Mouse (Mus musculus): ENCODE measurements around the gene Rhbdl1.
A peak's percentile ranks its signal among the peaks of the same experiment; 100 is the strongest.
"Not testable (repeated sequence)": the region's sequence is repeated elsewhere in the genome, so short reads cannot be mapped to it uniquely, and the experiment has no call there.

Rhbdl1 gene

DNA sequence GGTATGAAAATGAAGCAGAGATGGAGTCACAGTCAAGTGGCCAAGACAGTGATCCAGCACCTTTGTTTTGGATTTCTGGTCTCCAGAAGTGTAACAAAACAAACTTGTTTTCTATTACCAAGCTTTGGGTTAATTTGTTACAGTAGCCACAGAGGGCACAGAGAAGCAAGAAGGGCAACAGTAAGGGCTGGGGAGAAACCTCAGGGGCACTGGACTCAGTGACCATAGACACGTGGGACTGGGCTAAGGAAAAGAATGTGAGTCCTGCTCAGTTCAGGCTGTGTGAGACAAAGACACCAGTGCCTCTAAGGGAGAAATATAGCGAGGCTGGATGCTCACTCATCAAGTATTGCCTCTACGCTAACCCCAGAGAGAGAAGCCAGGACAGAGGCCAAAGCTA, 35.6 kb upstream of the Rhbdl1 start:
- no peak for DNase-seq (ENCODE audit: low spot score in 2 of 2)

DNA sequence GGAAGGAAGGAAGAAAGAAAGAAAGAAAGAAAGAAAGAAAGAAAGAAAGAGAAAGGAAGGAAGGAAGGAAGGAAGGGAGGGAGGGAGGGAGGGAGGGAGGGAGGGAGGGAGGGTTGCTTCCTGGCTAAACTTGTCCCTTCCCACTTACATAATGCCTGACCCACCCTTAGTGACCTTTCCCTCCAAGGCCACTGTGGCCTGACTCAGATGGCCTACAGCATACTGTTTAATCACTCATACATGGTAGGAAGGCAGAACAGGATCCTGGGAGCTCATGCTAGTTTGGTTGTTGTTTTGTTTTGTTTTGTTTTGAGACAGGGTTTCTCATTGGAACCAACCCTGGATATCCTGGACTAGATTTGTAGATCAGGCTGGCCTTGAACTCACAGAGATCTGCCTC, 34.5 kb upstream of the Rhbdl1 start:
- DNase-seq (ENCODE audit: low spot score in 2 of 2) = not testable (repeated sequence)

DNA sequence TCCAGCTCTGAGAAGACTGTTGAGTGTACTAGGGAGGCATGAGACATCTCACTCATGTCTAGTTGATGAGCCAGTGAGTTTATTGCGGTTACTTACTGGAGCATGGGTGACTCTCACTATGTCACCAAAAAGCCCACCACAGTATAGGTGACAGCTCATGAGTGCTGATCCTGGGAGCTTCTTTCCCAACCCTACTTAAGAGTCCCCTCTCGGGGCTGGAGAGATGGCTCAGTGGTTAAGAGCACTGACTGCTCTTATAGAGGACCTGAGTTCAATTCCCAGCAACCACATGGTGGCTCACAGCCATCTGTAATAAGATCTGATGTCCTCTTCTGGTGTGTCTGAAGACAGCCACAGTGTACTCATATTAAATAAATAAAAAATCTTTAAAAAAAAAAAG, 32.9 kb upstream of the Rhbdl1 start:
- DNase-seq (ENCODE audit: low spot score in 2 of 2) = no peak

DNA sequence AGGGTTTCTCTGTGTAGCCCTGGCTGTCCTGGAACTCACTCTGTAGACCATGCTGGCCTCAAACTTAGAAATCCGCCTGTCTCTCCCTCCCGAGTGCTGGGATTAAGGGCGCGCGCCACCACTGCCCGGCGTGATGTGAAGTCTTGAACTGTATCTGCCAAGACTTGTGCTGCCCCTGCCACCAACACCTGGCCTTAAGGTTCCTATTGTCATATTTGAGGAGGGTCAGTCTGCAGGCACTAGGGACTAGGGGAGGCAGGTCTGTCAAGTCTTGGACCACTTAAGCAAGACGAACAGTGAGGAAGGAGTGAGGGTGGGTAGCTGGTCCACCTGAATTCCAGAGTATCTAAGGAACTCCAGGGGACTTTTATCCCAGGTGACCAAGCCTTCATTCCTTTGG, 32.4 kb upstream of the Rhbdl1 start:
- no peak for DNase-seq (ENCODE audit: low spot score in 2 of 2)

DNA sequence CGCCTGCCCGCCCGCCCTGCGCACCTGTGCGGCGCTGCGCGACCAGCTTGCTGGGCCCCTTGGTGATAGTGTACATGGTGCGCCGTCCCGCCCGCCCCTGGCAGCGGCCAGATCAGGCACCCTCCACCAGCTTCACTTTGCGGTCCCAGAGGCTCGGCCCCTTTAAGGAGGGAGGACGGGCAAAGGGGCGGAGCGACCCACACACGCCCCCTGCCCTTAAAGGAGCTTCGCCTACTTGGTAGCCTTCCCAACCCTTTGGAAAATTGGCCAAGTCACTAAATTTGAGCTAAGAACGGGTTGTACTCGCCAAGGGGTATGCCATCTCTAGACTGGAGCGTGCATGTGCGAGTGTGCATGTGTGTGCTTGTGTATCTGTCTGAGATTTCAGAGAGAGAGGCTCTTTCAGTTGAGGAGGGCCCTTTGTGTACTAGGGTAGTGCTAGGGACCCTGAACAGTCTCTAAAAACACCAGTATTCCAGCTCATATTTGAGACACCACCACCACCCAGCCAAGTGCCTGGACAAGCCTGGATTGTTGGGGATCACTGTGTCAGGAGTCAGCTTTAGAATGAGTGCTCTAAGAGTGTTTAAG, 31.6 kb upstream of the Rhbdl1 start, which contains the start of gene Mcrip2:
Gene Mcrip2, minus strand, starts transcription at position 164 of the 591 bp plus-strand sequence.
- peak; percentile 65 to 77 for DNase-seq (ENCODE audit: low spot score in 2 of 2)

DNA sequence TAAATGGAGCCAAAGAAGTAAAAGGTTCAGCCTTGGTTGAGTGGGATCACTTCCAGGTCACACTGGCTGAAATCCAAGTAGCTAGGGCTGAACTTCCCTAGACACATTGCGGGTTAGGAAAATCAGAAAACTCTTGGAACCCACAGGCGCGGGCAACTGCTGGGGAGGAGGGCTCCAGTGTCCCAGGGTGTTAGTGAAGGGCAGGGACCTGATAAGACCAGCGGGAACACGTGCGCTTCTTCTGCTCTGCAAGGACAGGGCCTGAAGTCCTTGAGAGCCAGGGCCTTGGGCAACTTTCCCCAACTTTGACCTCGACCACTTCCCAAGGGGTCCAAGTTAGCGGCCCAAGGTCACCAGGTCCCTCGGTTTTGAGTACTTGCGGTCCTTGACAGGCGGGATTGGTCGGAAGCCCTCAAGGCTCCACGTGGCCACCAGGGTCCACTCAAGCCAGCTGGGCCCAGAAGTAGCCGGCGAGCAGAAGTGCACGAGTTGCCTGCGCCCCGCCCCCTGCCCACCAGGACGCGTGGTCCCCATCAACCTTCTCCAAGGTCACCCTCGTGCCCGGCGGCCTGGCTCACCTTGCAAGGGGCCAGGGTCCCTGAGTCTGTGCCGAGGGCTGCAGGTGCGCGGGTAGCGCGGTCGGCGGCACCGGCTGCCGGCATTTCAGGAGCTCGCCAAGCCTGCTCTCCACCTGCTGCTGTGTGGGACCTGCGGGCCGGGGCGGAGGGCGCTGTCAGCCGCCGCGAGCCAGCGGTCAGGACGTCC, 30.9 kb upstream of the Rhbdl1 start:
- DNase-seq (ENCODE audit: low spot score in 2 of 2) = peak in 1 of 2 experiments; percentile 74

DNA sequence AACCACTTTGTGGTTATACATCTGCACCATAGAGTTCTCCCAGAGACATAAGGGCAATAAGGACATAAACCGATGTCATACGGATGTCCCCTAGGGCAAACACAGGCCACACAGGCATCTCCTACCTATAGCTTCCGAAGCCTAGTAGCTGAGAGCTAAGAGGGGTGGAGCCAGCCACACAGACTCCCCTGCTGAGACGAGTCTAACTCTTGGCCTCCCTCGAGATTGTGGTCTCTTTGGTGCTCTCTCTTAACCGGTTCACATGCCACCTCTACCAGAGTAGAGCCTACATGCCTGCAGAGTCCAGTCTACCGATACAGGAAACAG, 30.4 kb upstream of the Rhbdl1 start:
- DNase-seq (ENCODE audit: low spot score in 2 of 2) = no peak

DNA sequence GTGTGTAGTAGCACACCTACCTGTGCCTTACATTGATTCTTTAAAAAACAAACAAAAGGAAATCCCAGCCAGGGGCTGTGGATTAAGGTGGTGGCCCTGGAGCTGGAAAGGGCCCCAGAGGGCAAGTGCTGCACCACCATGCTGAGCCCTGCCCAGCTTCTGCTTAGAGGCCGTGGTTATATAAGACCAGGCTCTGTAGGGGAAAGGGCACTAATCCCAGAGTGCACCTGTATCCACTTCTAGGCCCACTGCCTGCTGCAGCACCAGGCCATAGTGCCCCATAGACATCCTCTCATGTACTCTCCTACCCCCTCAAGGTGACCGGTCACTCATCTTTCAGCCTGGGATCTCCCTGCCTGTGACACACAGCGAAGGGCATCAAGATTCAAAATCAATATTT, 29.1 kb upstream of the Rhbdl1 start:
- no peak for DNase-seq (ENCODE audit: low spot score in 2 of 2)

DNA sequence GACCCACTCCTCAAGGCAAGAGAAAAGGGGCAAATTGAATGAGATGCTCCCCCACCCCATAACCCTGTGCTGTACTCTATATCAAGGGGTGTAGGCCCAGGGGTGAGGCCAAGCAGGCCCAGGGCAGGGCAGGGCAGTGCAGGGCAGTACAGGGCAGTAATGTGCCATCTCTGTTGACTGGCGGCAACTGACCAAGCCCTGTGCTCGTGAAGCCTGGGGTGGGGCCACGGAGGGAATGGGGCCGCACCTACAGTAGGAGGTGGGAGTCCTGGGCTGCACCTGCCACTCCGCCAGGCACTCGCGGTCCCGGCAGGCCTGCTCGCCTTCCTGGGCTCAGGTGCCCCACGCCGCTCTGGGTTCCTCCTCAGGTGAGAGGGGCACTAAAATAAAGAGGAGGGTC, 28.2 kb upstream of the Rhbdl1 start:
- DNase-seq (ENCODE audit: low spot score in 2 of 2) = no peak

DNA sequence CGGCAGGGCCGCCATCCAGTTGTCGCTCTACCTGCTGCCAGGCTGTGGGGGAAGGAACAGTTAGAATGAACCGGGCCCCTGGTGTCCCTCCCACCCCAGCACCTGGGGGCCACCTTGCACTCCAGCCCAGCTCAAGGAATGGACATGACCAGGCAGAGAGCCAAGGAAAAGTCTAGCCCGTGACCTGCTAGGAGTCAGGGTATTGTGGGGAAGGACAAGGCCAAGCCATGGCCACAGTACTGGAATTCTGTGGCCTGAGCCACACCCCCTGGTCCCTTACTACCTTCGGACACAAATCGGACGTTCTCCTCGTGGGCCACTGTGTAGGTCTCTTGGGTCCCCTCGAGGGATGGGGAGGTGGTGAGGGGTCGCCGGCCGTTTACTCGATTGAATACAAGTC, 27.2 kb upstream of the Rhbdl1 start:
- DNase-seq (ENCODE audit: low spot score in 2 of 2) = no peak

DNA sequence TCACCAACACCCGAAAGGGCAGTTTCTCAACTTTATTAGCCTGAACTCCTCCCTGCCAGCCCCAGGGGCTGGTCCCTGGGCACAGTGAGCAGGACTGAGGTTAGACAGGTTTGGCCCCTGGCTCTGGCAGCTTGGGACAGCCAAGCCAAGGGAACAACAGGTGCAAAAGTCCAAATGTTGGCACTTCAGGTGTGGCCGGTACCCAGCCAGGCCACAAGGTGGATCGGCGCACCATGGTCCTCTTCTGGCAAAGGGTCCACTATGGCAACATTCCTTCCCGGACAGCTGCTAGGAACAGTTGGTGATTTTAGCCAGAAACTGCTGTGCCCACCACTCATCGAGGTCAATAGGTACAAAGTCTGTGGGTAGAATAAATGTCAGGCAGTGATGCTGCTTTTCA, 26.6 kb upstream of the Rhbdl1 start:
- no peak for DNase-seq (ENCODE audit: low spot score in 2 of 2)

DNA sequence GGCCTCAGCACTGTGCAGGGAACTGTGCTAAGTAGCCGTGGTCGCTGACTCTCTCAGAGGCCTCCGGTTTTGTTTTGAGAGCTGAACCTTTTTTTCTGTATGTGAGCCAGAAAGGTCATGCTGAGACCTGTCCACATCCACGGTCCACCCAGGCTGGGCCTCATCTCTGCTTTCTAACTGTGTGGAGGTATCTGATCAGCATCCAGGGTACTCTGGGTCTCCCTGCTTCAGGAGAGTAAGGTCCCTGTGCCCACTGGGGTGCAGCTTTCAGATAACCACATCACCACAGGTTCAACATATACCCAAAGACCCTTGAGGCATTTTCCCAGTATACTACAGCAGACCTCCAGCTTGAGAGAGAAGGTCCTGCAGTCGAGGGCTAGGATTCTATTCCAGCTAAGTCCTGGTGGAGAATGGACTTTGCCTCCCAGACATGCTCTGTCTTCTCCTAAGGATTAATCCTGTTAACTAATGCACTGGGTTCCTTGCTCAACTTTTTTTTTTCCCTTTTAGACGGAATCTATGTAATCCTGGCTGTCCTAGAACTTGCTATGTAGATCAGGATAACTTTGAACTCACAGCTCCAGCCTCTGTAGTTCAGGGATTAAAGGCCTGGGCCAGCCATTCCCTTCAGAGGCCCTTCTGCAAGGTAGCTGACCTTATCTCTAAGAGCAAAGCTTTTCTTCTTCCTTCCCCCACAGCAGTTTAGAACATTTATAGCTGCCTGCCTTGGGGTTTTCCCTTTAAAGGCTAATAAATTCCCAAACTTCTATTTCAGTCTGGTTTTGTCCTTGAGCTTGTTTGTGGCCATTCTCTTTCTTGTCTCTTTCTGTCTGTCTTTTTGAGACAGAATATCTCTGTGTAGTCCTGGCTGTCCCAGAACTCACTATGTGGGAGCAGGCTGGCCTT, 24.9 kb upstream of the Rhbdl1 start:
- no peak for DNase-seq (ENCODE audit: low spot score in 2 of 2)

DNA sequence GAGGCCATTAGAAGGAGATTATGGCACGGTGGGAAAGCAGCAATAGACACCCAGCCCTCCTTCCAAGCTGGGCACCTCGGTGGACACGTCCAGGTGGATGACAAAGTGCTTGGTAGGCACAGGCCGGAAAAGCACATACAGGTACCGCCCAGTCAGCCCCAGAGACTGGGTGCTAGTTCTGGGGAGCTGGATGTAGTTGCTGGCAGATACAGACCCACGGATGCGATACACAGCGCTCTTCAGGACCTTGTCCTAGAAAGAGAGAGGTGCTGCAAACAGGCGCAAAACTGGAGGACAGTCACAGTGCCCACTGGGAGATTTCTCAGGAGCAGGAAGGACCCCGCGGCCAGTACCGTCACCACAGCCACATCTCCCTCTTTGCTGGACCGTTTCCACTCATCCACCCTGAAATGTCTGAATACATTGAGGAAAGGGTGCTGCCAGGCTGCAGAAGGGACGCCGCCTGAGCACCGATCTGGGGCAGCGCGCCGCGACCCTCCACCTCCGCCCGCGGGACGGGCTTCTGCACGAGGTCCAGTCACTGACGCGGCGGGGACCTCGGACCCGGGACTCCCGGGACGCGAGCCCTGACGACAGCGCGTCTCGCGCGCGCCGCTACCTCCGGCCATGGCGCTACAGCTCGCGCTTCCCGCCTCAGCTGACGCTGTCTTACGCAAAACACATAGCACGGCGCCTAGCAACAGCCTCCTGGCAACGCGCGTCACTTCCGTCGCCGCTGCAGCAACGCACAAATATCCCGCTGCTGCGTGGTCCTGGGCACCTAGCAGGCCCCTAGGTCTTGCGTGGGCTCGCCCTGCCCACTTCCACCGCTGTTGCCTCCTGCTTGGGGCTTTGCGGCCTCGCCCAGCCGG, 24.0 kb upstream of the Rhbdl1 start, which contains the start of gene Wdr90:
Gene Wdr90, minus strand, starts transcription at position 670 of the 872 bp plus-strand sequence.
- DNase-seq (ENCODE audit: low spot score in 2 of 2) = peak; percentile 86 to 93

DNA sequence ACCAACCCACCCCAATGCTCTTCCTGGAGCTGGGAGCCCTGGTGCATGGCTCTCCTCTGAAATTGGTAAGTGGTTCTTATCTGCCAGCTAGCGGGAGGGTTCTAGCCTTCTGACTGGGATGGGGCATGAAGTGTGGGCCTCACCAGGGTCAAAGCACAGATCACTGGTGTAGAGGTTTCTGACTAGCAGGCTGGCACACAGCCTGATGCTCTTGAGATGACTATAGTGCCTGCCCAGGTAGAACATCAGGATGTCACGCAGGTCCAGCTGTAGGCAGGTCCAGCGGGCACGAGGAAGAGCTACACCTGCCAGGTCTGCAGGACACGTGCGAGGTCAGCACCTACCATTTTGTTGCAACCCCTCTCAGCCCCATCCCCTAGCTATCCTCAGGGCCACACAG, 23.1 kb upstream of the Rhbdl1 start:
- DNase-seq (ENCODE audit: low spot score in 2 of 2) = no peak

DNA sequence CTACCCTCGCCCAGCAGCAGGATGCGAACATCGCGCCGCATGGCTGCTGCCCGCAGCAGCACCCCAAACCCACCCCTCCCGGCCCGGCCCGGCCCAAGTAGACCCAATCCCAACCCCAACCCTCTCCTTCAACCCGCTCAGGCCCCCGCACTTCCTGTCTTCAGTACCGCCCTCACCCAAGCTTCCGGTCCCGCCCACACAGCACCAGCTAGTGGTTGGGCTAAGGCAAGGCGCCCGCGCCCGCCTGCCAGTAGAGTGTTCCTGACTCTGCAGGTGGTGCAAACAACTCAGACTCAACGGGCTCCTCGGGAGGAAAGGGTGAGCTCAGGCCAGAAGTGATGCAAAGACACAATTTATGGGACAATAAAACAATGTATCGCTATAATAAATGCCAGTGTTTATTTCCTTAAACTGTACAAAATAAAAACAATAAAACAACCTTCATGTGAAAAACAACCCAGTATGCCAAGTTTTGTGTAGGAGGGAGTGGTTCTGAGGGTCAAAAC, 7.4 kb upstream of the Rhbdl1 start, which contains the start of gene Rhot2:
Gene Rhot2, minus strand, starts transcription at position 456 of the 506 bp plus-strand sequence.
- DNase-seq (ENCODE audit: low spot score in 2 of 2) = peak; percentile 93 to 96

DNA sequence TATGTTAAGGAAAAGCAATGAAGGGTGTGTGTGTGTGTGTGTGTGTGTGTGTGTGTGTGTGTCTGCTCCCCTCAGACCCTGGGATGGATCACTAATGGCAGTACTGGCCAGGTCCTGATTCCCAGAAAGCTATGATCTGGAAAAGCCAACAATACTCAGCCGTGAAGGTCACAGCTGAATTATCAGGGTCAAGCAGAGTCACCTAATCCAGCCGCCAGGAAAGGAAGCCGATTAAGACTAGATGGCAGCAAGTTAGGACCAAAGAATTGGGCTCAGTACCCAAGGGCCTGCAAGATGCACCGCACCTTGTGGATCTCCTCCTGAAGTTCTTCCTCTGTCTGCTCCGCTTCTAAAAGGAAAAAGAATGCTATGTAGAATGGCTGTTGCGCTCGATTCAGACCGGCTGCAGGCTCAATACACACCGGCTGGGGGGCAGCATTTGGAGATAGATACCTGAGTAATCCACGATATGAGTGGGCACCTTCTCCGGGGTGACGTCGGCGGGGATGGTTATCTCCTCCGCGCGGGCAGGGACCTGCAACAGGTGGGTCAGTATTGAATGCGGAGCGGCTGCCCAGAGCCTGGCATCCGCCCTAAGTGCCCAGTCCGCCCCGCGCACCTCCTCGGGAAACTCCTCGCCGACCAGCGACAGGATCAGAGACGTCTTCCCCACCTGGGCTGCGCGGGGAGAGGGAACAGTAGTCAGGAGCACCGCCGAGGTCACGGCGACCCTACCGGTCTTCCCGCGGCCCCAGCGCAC, 6.7 kb upstream of the Rhbdl1 start:
- no peak for DNase-seq (ENCODE audit: low spot score in 2 of 2)

DNA sequence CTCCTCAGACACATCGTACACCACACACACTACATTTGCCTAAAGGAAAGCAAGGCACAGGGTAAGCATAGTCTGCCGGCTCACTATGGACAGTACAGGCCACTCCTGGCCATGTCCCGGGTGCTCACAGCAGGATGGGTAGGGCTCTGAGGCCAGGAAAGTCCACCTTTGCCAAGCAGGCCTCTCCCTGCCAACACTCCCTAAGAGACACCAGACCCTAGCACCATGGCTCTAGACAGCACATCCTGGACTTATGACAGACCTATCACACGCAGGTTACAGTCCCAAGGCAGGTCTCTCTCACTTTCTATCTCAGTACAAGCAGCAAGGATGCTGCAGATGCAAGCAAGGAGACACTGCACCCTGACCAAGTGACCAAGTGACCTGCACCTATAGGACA, 6.0 kb upstream of the Rhbdl1 start:
- DNase-seq (ENCODE audit: low spot score in 2 of 2) = no peak

DNA sequence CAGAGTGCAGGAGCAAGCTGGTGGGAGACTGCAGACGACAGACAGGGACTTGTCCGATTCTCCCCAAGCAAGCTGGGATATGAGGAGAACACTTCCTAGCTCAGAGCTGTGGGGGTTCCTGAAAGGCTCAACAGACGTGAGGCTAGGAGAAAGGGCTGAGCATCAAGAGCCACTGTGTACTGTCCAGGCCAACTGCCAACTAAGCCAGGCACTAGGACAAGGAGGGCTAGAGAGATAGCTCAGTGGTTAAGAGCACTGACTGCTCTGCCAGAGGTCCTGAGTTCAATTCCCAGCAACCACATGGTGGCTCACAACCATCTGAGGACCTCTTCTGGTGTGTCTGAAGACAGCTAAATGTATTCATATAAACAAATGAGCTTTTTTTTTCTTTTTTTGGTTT, 5.4 kb upstream of the Rhbdl1 start:
- DNase-seq (ENCODE audit: low spot score in 2 of 2) = no peak

DNA sequence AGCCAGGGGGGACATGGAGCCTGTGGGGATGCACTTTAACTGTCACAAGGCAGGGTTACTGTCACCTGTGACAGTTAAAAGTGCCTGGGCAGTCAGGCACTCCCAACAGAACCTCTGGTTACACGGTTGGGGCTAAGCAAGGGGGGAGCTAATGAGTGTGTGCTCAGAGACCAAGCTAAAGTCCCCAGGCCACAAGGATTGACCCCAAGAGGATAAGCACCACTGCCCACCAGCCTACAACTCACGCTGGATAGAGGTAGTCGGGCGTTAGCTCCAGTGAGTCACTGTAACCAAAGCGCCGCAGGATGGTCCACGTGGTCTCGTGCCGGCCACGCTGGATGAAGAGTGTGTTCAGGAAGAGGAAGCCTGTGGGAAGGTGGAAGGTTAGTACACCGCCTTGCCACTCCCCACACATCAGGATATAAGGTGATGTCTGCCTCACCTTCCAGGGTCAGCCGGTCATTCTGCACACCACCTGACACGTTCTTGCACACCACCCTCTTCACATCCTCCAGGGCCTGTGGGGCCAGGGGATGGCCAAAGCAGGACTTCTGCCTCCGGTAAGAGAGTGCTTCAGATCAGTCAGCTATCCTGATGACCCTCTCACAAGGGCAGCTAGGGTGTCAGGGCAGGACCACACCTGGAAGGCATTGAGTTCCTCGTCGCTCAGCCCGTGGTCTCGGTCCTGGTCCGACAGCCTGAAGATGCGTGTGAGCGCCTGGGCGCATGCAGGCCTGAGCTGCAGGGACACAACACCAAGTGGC, 4.2 kb upstream of the Rhbdl1 start, which contains the start of gene Gm20683:
Gene Gm20683, minus strand, starts transcription at position 647 of the 764 bp plus-strand sequence.
- no peak for DNase-seq (ENCODE audit: low spot score in 2 of 2)

DNA sequence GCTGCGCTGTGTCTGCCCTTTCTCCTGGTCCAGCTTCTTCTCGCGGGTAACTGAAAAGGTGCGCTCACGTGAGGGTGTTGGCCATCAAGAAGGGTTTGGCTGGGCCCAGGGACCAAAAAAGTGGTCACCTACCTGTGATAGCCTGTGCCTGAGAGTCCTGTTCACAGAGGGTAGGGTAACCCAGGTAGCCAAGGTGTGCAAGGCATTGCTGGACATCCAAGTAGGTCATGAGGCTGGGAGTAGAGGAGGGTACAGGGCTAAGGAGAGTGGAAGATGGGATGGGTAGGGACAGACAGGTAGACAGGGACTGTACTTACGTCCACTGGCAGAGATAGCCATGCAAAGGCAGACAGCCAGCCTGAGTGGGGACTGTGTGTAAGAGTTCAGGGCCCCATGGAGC, 3.4 kb upstream of the Rhbdl1 start:
- no peak for DNase-seq (ENCODE audit: low spot score in 2 of 2)

All from spleen, postnatal 4 days (tissue).